Mouse (Mus musculus) brain, embryonic 14.5 days (tissue): ENCODE measurements around the gene Ppcdc.

Experiments
- CTCF ChIP-seq: fragments of 200-500 bp; IDR thresholded peaks from 2 replicates; pipeline ENCODE4 v1.5.1; 2012; ENCODE audit warnings: inconsistent platforms, mild to moderate bottlenecking, moderate library complexity, borderline replicate concordance; ENCODE audit not compliant: insufficient read depth, insufficient read length; ENCODE audit errors: extremely low read depth
- POLR2A ChIP-seq: fragments of 200-500 bp; IDR thresholded peaks from 2 replicates; pipeline ENCODE4 v1.6.1; 2012; ENCODE audit warnings: mild to moderate bottlenecking, inconsistent platforms, borderline replicate concordance; ENCODE audit not compliant: poor library complexity, insufficient read depth, insufficient read length, severe bottlenecking; ENCODE audit errors: extremely low read depth

GRCm38 (mm10) chr9:57467271-57467771, 27.4 kb upstream of the Ppcdc start:
- no peak for TF ChIP-seq POLR2A
- no peak for TF ChIP-seq CTCF
